ENCODE assay signal across 9 mouse cellular contexts in the genomic region with DNA sequence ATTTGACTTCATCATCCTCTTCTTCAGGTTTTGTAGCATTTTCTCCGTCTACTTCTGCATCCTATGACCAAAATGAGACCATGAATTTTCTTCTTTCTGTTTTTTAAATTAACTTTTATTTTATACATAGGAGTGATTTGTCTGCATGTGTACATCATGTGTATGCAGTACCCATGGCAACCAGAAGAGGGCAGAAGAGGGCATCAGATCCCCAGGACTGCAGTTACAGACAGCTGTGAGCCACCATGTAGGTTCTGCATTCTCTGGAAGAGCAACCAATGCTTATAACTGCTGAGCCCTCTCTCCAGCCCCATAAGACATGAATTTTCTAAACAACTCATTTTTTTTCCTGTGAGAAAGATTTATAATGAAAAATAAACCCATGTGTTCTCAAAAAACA. TPM values are rescaled to one million over a fixed set of nuclear protein-coding genes. Genes with fewer than 3 reads are reported as not detected.
A peak's percentile ranks its signal among the peaks of the same experiment; 100 is the strongest.
DNase-seq lines count a peak whose midpoint lies in the region; TF ChIP-seq lines count a peak whose summit lies in the region.
"Had no signal": no experiment of that assay in that cellular context is flagged by ENCODE, and none has a peak within 500 bp of the region (broad histone marks: within the 10 kb centered on the region; RNA-seq: fewer than 3 reads in every experiment).

No protein-coding gene starts in this region.

- no peak overlapping the region for H3K4me3 ChIP-seq in heart, embryonic 10.5 days
- no peak overlapping the region for H3K4me3 ChIP-seq in bone marrow, adult 2 months (replicated peaks; ENCODE audit: control insufficient read depth, low read depth, low read length)
- H3K4me3 ChIP-seq: embryonic facial prominence, embryonic 13.5 days had no signal

- peak; percentile 64 for TF ChIP-seq CTCF in bone marrow, adult 2 months (IDR thresholded peaks at IDR 0.05; ENCODE audit: control insufficient read depth, insufficient read depth, low read length)

- no peaks in the 10 kb centered on the region for H3K4me1 ChIP-seq in heart, embryonic 10.5 days
- H3K4me1 ChIP-seq in bone marrow, adult 2 months (ENCODE audit: control insufficient read depth, insufficient read depth, low read length): no peaks in the 10 kb centered on the region
- H3K4me1 ChIP-seq: embryonic facial prominence, embryonic 13.5 days had no signal

- TF ChIP-seq POLR2A in bone marrow, adult 2 months (IDR thresholded peaks at IDR 0.05; ENCODE audit: borderline replicate concordance, control insufficient read depth, low read depth, low read length): no peak

- no peaks in the 10 kb centered on the region for H3K9me3 ChIP-seq in heart, embryonic 10.5 days
- H3K9me3 ChIP-seq: embryonic facial prominence, embryonic 13.5 days had no signal

- no peaks in the 10 kb centered on the region for H3K36me3 ChIP-seq in heart, embryonic 10.5 days
- H3K36me3 ChIP-seq: embryonic facial prominence, embryonic 13.5 days had no signal

- WGBS in heart, embryonic 10.5 days: 34% methylated on average over 1 of the region's 1 CpGs
- WGBS in bone marrow, adult 2 months: 63% methylated on average over 1 of the region's 1 CpGs

- peak; percentile 74 for DNase-seq in heart, embryonic 10.5 days (ENCODE audit: low spot score)
- DNase-seq in heart, postnatal 25 days (ENCODE audit: low spot score): no peak
- DNase-seq in ovary, postnatal 36 days (ENCODE audit: low spot score): peak; percentile 10
- DNase-seq in ovary, adult 18-20 months (ENCODE audit: low spot score): no peak
- DNase-seq in kidney, postnatal 36 days: peak; percentile 4 to 61
- peak; percentile 50 for DNase-seq in retina, postnatal 1 day
- no peak for DNase-seq in MN1 (ENCODE audit: low spot score)

- H3K27me3 ChIP-seq in heart, embryonic 10.5 days (ENCODE audit: insufficient read depth, poor library complexity, severe bottlenecking): no peaks in the 10 kb centered on the region
- H3K27me3 ChIP-seq: embryonic facial prominence, embryonic 13.5 days had no signal

- no peak overlapping the region for H3K27ac ChIP-seq in heart, embryonic 10.5 days
- H3K27ac ChIP-seq in bone marrow, adult 2 months (ENCODE audit: control insufficient read depth, insufficient read depth, low read depth, low read length, poor library complexity): no peak overlapping the region
- H3K27ac ChIP-seq: embryonic facial prominence, embryonic 13.5 days had no signal

- intact Hi-C loops in heart, postnatal 25 days (cut with DNase I): no loop called here

RNA-seq across cellular contexts. Expression of a gene that starts 28.9 kb away (rescaled TPM):
- 197 and 226 TPM in 2 replicates for polyA plus RNA-seq in heart, embryonic 10.5 days (2016; fragmentation: Nextera tagmentation; extraction: Ambion mirVana)
- 10 to 100 TPM; 91.1 to 94.2 TPM for total RNA-seq in heart, postnatal 25 days (2021)
- 49.8 and 63.0 TPM in 2 replicates for polyA plus RNA-seq in bone marrow, adult 2 months (2011; ENCODE audit: insufficient read depth, insufficient read length, low replicate concordance, missing spikeins)

RNA-seq across cellular contexts. Expression of a gene that starts 28.9 kb away (rescaled TPM):
- polyA plus RNA-seq in heart, embryonic 10.5 days (2016; fragmentation: Nextera tagmentation; extraction: Ambion mirVana): 63.2 and 82.9 TPM in 2 replicates
- 10 to 100 TPM; 19.5 to 20.6 TPM for total RNA-seq in heart, postnatal 25 days (2021)
- polyA plus RNA-seq in bone marrow, adult 2 months (2011; ENCODE audit: insufficient read depth, insufficient read length, low replicate concordance, missing spikeins): 29.1 and 47.2 TPM in 2 replicates

RNA-seq across cellular contexts. Expression of a gene that starts 51.4 kb away (rescaled TPM):
- polyA plus RNA-seq in heart, embryonic 10.5 days (2016; fragmentation: Nextera tagmentation; extraction: Ambion mirVana): 0.06 TPM in 1 of 2 replicates, not detected in the other
- not detected for total RNA-seq in heart, postnatal 25 days (2021)
- polyA plus RNA-seq in bone marrow, adult 2 months (2011; ENCODE audit: insufficient read depth, insufficient read length, low replicate concordance, missing spikeins): not detected in 2 replicates

Comparison
In these comparisons a context has a peak if more than half of its experiments do, and no peak if none do; other contexts are left out.
1. DNase-seq: peak in heart, embryonic 10.5 days (single experiment), ovary, postnatal 36 days (single experiment), kidney, postnatal 36 days (2 of 2) and retina, postnatal 1 day (single experiment); none in heart, postnatal 25 days (single experiment), ovary, adult 18-20 months (single experiment) and MN1 (single experiment).